Mouse (Mus musculus) brown adipose tissue, adult 24 weeks (tissue): ENCODE data around the gene Vmn2r3. TPM values are rescaled to one million over a fixed set of nuclear protein-coding genes. Genes with fewer than 3 reads are reported as not detected.
"Not testable (repeated sequence)": the region's sequence is repeated elsewhere in the genome, so short reads cannot be mapped to it uniquely, and the experiment has no call there.

Experiments used
- H3K27ac ChIP-seq: fragments of 200-500 bp; replicated peaks from 2 replicates; pipeline ENCODE4 v1.5.1; 2012; ENCODE audit warnings: low read depth, mild to moderate bottlenecking, low read length
- H3K4me1 ChIP-seq: fragments of 200-500 bp; 2 replicates; pipeline ENCODE4 v1.6.1; 2012; ENCODE audit warnings: low read length, mixed read lengths; ENCODE audit not compliant: control insufficient read depth, insufficient read depth, insufficient read length
- H3K4me3 ChIP-seq: fragments of 200-500 bp; 2 replicates; pipeline ENCODE4 v1.5.1; 2012; ENCODE audit warnings: low read depth, mild to moderate bottlenecking, low read length, moderate library complexity; ENCODE audit not compliant: insufficient read depth
- polyA plus RNA-seq: library from polyadenylated mRNA; stranded (reverse); fragments of >200 nt; gene quantifications from 2 replicates; pipeline ENCODE4 v1.2.4, GENCODE M21; 2012; ENCODE audit not compliant: missing spikeins, insufficient read depth, insufficient read length

Gene Vmn2r3
- polyA plus RNA-seq, result not detected in 2 replicates

DNA sequence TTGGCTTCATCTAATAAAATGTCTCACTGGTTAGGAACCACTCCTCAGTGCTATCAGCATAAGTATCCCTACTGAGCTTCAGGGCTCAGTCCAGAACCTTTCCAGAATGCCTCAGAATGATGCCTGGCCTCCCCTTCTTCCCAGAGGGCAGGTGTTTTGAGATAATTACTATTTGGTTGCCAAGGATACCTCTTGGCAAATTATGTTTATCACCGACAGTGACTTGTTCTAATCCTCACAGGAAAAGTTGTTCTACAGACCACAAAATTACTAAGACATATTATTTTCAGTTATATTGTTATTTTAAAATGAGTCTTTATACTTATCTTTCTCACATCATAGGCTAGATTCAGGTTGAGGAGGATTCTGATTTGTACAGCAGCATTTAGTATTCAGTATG is at the start of gene Vmn2r3:
TSS of gene Vmn2r3 (minus strand) at position 101 of the 400 bp plus-strand sequence.
- no peak within 1 kb of the TSS for H3K4me3 ChIP-seq
- H3K4me1 ChIP-seq, result no peaks in the 10 kb centered on the region
- no peak within 1 kb of the TSS for H3K27ac ChIP-seq

DNA sequence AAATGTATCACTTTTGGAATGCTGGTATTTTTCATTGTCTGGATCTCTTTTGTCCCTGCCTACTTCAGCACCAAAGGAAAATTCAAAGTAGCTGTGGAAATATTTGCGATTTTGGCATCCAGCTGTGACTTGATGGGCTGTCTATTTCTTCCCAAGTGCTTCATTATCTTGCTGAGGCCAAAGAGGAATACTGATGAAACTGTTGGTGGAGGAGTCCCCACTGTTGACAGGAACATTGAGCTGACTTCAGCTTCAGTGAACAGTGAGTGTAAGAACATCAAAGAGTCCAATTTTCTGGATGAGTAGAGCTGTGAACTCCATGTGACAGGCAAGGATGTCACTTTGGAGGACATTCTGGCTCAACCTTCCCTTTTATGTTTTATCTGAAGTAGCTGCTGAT is 43.0 kb upstream of the Vmn2r3 start:
- Histone ChIP-seq H3K4me1 (no peaks in the 10 kb centered on the region), H3K27ac (no peak overlapping the region)

DNA sequence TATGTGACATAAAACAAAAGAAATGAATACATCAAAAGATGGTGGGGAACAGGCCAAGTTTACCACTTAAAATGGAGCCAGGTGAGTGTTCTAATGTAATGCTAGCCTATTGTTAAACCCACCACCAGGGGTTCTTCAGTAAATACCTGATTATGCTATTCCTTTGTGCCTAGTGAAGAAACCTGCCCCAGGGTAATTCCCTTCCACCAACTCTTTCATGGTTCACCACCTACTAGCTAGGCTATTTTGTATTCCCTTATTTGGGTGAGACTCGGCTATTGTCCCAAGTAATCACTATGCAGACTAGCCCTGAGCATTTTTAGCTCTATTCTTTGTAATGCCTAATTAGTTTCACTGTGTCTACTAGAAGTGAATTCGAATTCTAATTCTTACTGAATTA is 32.3 kb upstream of the Vmn2r3 start:
- no peaks in the 10 kb centered on the region for H3K4me1 ChIP-seq
- no peak overlapping the region for H3K27ac ChIP-seq
- no peak overlapping the region for H3K4me3 ChIP-seq

More for the DNA sequence above, 43.0 kb upstream of the Vmn2r3 start:
- H3K4me3 ChIP-seq, result no peak overlapping the region

DNA sequence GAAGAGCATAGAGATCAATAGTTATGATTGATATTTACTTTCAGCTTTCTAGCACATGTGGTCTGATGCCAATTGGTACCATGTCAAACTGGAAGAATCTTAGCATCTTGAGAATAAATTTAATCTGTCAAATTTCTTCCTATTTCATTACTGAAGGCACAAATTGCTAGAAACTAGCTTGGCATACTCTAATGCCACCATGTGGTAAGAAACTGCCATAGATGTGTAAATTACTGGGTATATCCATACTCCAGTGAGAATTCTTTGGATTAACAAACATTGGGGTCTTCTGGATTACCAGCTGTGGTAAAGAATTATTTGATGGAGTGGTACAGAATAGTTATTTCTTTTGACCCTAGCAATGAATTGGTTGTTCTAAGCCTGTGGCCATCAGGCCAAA is 17.3 kb upstream of the Vmn2r3 start:
- no peak overlapping the region for H3K4me3 ChIP-seq
- no peaks in the 10 kb centered on the region for H3K4me1 ChIP-seq
- H3K27ac ChIP-seq, result no peak overlapping the region

DNA sequence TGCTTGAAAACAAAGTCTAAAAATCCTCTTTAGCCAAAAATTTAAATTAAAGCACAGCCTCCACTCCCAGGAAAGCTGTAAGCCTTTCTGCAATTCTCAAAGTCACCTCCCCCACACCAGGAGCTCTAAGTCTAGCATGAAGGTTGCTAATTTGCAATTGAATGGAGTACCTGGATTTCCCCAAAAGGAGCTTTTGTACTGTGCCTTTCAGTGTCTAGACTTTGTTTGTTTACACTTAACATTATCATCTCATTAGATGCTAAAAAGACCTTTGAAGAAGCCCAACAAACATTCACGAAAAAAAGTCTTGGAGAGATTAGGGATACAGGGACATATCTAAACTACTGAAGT is 23.8 kb downstream of the Vmn2r3 start:
- no peak overlapping the region for H3K4me3 ChIP-seq
- H3K4me1 ChIP-seq, result no peaks in the 10 kb centered on the region
- no peak overlapping the region for H3K27ac ChIP-seq

DNA sequence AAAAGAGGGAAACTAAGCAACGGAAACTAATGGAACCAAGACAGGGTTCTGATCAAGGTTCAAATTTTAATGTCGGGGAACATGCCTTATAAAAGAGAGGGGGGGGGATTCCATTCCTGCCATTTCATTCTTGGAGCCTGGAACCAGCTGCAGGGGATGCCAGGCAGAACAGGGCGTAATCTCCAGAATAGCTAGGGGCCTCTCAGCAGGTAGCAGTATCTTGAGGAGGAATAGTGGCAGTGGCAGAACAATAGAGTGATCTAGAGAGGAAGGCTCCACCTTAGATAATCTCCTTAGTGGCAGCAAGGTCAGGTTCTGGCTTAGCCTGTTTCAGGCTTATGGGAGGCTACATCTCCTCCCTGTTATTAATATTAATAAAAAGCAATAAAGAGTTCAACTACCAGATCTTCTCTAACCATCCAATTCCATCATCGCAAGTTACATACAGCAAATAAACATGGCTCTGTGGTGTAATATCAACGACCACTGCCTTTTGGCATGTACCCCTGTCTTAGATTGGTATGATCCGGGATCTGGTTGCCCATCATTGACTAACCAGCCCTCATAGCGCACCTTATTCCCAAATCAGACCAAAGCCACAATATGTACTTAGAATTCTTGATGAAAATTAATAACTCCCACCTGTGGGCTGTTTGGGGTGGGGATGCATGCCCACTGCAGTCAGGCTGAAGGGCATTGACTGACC is 24.3 kb downstream of the Vmn2r3 start:
- H3K4me1 ChIP-seq, H3K27ac ChIP-seq, H3K4me3 ChIP-seq: not testable (repeated sequence)

DNA sequence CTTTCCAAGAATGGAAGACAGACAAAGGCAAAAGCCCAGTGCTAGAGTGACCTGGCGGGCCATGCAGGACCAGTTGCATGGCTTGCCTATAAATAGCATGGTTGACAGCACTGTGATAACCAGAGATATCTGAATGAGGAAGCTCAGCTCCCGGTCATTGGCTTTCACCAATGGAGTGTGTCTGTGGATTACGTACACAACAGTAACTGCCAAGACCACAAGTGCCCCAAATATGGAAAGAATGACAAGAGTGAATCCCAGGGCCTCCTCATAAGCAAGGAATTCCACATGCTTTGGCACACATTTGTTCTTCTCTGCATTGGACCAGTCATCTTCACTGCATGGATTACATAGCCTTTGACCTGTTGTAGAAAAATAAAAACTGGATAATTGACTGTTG is 29.9 kb downstream of the Vmn2r3 start:
- H3K4me3 ChIP-seq, result no peak overlapping the region
- no peaks in the 10 kb centered on the region for H3K4me1 ChIP-seq
- no peak overlapping the region for H3K27ac ChIP-seq

DNA sequence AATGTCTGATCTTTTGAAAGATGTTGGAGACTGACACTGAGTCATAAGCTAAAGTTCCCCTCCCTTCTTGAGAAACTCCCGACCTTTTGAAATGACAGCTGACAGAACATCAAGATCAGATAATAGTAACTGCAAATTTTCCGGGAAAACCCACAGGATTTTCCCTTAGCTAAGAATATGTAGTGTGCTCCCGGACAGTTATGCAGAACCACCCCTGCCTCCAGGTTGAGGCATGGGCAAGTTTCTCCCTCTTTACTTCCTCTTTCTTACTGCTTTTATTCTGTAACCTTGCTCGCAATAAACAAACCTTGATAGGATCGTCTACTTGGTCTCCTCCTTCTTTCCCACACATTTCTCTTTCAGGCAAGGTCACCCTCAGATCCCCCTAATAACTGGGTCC is 37.9 kb downstream of the Vmn2r3 start:
- Histone ChIP-seq H3K4me1 (no peaks in the 10 kb centered on the region), H3K27ac (no peak overlapping the region), H3K4me3 (no peak overlapping the region)

DNA sequence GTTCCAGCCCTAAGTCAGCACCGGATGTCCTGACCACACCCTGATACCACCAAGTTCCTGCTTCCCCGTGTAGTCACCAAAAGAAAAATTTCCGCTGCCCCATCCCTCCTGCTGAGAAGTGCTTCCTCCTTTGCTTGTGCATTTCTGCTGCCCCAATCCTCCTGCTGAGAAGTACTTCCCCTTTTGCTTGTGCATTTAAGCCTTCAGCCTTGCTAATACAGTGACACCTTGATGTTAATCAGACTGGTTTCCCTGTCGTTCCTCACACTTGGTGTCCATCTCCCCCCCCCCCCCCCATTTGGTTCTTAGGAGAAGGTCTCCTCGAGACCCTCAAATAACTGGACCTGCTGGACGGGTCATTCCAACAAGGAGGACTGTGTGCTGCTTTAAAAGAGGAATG is 39.0 kb downstream of the Vmn2r3 start:
- not testable (repeated sequence) for H3K4me1 ChIP-seq, H3K27ac ChIP-seq, H3K4me3 ChIP-seq

DNA sequence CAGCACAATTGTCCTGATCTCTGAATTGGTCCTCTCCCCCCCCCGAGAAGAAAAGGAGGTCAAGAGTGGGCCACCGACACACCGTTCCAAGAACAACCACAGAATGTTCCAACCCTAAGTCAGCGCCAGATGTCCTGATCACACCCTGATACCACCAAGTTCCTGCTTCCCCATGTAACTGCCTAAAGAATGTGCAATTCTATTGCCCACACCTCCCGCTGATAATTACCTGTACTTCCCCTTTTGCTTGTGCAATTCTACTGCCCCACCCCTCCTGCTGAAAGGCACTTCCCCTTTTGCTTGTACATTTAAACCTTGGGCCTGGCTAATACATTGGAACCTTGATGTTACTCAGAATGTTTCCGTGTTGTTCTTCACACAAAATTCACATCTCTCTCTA is 54.0 kb downstream of the Vmn2r3 start:
- not testable (repeated sequence) for H3K4me3 ChIP-seq, H3K27ac ChIP-seq, H3K4me1 ChIP-seq

DNA sequence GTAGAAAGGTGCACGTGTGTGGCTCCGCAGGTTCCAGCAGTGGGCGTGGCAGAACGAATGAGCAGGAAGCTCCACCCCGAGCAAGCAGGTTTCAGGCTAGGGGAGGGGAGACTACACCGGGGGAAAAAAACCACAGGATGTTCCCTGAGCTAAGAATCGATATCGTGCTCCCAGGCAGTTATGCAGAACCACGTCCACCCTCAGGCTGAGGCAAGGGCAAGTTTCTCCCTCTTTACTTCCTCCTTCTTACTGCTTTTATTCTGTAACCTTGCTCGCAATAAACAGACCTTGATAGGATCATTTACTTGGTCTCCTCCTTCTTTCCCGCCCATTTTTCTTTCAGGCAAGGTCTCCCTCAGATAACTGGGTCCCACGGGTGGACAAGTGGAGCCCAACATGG is 55.9 kb downstream of the Vmn2r3 start:
- H3K27ac ChIP-seq, H3K4me1 ChIP-seq, H3K4me3 ChIP-seq: not testable (repeated sequence)

DNA sequence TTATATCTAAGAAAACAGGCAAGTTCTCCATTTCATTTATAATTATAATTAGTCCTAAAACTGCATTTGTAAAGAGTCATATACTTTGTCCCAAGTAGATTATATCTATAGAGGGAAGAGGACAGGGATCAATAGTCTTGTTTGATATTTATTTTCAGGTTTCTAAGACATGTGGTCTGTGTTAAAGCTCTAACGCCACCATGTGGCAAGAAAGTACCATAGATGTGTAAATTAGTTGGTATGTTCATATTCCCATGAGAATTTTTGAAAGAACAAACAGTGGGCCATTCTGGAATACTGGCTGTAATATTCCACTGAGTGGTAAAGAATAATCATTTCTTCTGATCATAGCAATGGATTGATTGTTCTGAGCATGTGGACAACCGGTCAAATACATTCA is 62.3 kb downstream of the Vmn2r3 start:
- no peak overlapping the region for H3K27ac ChIP-seq
- H3K4me1 ChIP-seq, result no peaks in the 10 kb centered on the region
- H3K4me3 ChIP-seq, result no peak overlapping the region

Other genes with a start within 250 kb of the Vmn2r3 start
- 0.16 TPM in 1 of 2 replicates, not detected in the other for gene Vmn2r1, start 208.2 kb downstream of the Vmn2r3 start, polyA plus RNA-seq
- not detected in 2 replicates for gene Vmn2r2, start 147.8 kb downstream of the Vmn2r3 start, polyA plus RNA-seq
- not detected in 2 replicates for gene Vmn2r4, start 125.7 kb upstream of the Vmn2r3 start, polyA plus RNA-seq
- not detected in 2 replicates for gene Vmn2r5, start 220.1 kb upstream of the Vmn2r3 start, polyA plus RNA-seq